Mouse (Mus musculus): Measurements from ENCODE around the gene Stk19. TPM values are rescaled to one million over a fixed set of nuclear protein-coding genes. Genes with fewer than 3 reads are reported as not detected.

The Stk19 gene
- polyA plus RNA-seq, 1 experiment from 2014 or later = 43.2 TPM

GRCm38 (mm10) chr17:34862416-34863081, 25.8 kb upstream of the Stk19 start, which contains the start of gene Cfb:
Gene Cfb, minus strand, starts transcription at chr17:34862518.
- WGBS = 74% methylated on average over 8 of the region's 8 CpGs
- Histone ChIP-seq H3K4me2 (ENCODE audit: low read length) (no peak within 1 kb of the TSS), H3K4me3 (ENCODE audit: low read depth, low read length) (no peak within 1 kb of the TSS), H3K27ac (ENCODE audit: low read length) (no peak within 1 kb of the TSS), H3K9me3 (replicated peaks; ENCODE audit: control insufficient read depth, low read length, poor library complexity, severe bottlenecking) (no peaks in the 10 kb centered on the region), H3K4me1 (ENCODE audit: control insufficient read depth, insufficient read depth, low read length) (no peaks in the 10 kb centered on the region), H3K36me3 (ENCODE audit: control insufficient read depth, insufficient read depth, low read length) (0 out of 2 replicates have a peak, but pooled peaks cover 2% of the 10 kb centered on the region), H3K9ac (ENCODE audit: low read depth, low read length) (no peak within 1 kb of the TSS), H3K27me3 (ENCODE audit: control insufficient read depth, insufficient read depth, low read depth, low read length) (no peaks in the 10 kb centered on the region)
- no peak for ATAC-seq

- 0 out of 2 replicates have a peak, but pooled peaks cover 2% of the 10 kb centered on the region for H3K36me3 ChIP-seq (ENCODE audit: control insufficient read depth, insufficient read depth, low read length)
- no peak overlapping the region for H3K4me2 ChIP-seq (ENCODE audit: low read length)
- WGBS = 76% methylated on average over 13 of the region's 13 CpGs
- H3K9ac ChIP-seq (ENCODE audit: low read depth, low read length) = no peak overlapping the region
- no peak overlapping the region for H3K27ac ChIP-seq (ENCODE audit: low read length)
- no peak for ATAC-seq
- H3K9me3 ChIP-seq (replicated peaks; ENCODE audit: control insufficient read depth, low read length, poor library complexity, severe bottlenecking) = no peaks in the 10 kb centered on the region
- no peaks in the 10 kb centered on the region for H3K27me3 ChIP-seq (ENCODE audit: control insufficient read depth, insufficient read depth, low read depth, low read length)
- H3K4me3 ChIP-seq (ENCODE audit: low read depth, low read length) = no peak overlapping the region
- H3K4me1 ChIP-seq (ENCODE audit: control insufficient read depth, insufficient read depth, low read length) = no peaks in the 10 kb centered on the region
Measured at GRCm38 (mm10) chr17:34861704-34862415, 25.1 kb upstream of the Stk19 start.

GRCm38 (mm10) chr17:34860514-34860913, 23.8 kb upstream of the Stk19 start:
- Histone ChIP-seq H3K27me3 (ENCODE audit: control insufficient read depth, insufficient read depth, low read depth, low read length) (no peaks in the 10 kb centered on the region), H3K4me2 (ENCODE audit: low read length) (no peak overlapping the region), H3K36me3 (ENCODE audit: control insufficient read depth, insufficient read depth, low read length) (peaks cover 8% of the 10 kb centered on the region), H3K4me1 (ENCODE audit: control insufficient read depth, insufficient read depth, low read length) (no peaks in the 10 kb centered on the region), H3K4me3 (ENCODE audit: low read depth, low read length) (no peak overlapping the region), H3K9me3 (replicated peaks; ENCODE audit: control insufficient read depth, low read length, poor library complexity, severe bottlenecking) (no peaks in the 10 kb centered on the region), H3K27ac (ENCODE audit: low read length) (no peak overlapping the region), H3K9ac (ENCODE audit: low read depth, low read length) (no peak overlapping the region)
- no peak for ATAC-seq
- 89% methylated on average over 9 of the region's 9 CpGs for WGBS

- 84% methylated on average over 4 of the region's 4 CpGs for WGBS
- no peak overlapping the region for H3K9ac ChIP-seq (ENCODE audit: low read depth, low read length)
- H3K36me3 ChIP-seq (ENCODE audit: control insufficient read depth, insufficient read depth, low read length) = peaks cover 12% of the 10 kb centered on the region
- no peaks in the 10 kb centered on the region for H3K4me1 ChIP-seq (ENCODE audit: control insufficient read depth, insufficient read depth, low read length)
- H3K4me3 ChIP-seq (ENCODE audit: low read depth, low read length) = no peak overlapping the region
- no peak overlapping the region for H3K4me2 ChIP-seq (ENCODE audit: low read length)
- H3K9me3 ChIP-seq (replicated peaks; ENCODE audit: control insufficient read depth, low read length, poor library complexity, severe bottlenecking) = no peaks in the 10 kb centered on the region
- ATAC-seq = no peak
- H3K27ac ChIP-seq (ENCODE audit: low read length) = no peak overlapping the region
- no peaks in the 10 kb centered on the region for H3K27me3 ChIP-seq (ENCODE audit: control insufficient read depth, insufficient read depth, low read depth, low read length)
Measured at GRCm38 (mm10) chr17:34858670-34859069, 21.9 kb upstream of the Stk19 start.

DNA sequence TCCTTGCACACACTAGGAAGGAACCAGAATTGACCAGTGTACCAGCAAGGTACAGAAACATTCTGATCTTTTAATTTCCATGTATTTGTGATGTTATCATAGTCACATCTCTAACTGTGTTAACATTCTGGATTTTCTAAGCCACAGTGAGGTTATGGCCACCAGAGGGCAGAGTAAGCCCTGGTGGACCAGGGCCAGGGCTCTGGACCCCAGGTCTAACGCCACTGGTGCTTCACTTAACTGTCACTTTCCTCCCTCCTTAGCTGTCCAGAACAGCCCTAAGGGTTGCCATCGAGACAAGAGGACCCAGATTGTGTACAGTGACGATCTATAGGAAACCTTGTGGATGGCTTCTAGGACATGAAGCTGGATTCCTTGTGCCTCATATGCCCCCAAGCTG, 19.1 kb upstream of the Stk19 start:
- Histone ChIP-seq H3K4me3 (ENCODE audit: low read depth, low read length) (no peak overlapping the region), H3K27me3 (ENCODE audit: control insufficient read depth, insufficient read depth, low read depth, low read length) (no peaks in the 10 kb centered on the region), H3K36me3 (ENCODE audit: control insufficient read depth, insufficient read depth, low read length) (peaks cover 20% of the 10 kb centered on the region), H3K27ac (ENCODE audit: low read length) (no peak overlapping the region), H3K9me3 (replicated peaks; ENCODE audit: control insufficient read depth, low read length, poor library complexity, severe bottlenecking) (no peaks in the 10 kb centered on the region), H3K9ac (ENCODE audit: low read depth, low read length) (no peak overlapping the region), H3K4me2 (ENCODE audit: low read length) (no peak overlapping the region), H3K4me1 (ENCODE audit: control insufficient read depth, insufficient read depth, low read length) (peaks cover 12% of the 10 kb centered on the region)
- 48% methylated on average over 3 of the region's 3 CpGs for WGBS
- no peak for ATAC-seq

- ATAC-seq = no peak
- H3K9me3 ChIP-seq (replicated peaks; ENCODE audit: control insufficient read depth, low read length, poor library complexity, severe bottlenecking) = no peaks in the 10 kb centered on the region
- no peak overlapping the region for H3K9ac ChIP-seq (ENCODE audit: low read depth, low read length)
- H3K36me3 ChIP-seq (ENCODE audit: control insufficient read depth, insufficient read depth, low read length) = peaks cover 20% of the 10 kb centered on the region
- no peak overlapping the region for H3K4me2 ChIP-seq (ENCODE audit: low read length)
- peaks cover 14% of the 10 kb centered on the region for H3K4me1 ChIP-seq (ENCODE audit: control insufficient read depth, insufficient read depth, low read length)
- no peaks in the 10 kb centered on the region for H3K27me3 ChIP-seq (ENCODE audit: control insufficient read depth, insufficient read depth, low read depth, low read length)
- H3K4me3 ChIP-seq (ENCODE audit: low read depth, low read length) = no peak overlapping the region
- WGBS = 84% methylated on average over 3 of the region's 3 CpGs
- no peak overlapping the region for H3K27ac ChIP-seq (ENCODE audit: low read length)
Measured at GRCm38 (mm10) chr17:34854761-34855160, 18.0 kb upstream of the Stk19 start.

GRCm38 (mm10) chr17:34853511-34853910, 16.8 kb upstream of the Stk19 start:
- Histone ChIP-seq H3K4me2 (ENCODE audit: low read length) (no peak overlapping the region), H3K27ac (ENCODE audit: low read length) (no peak overlapping the region), H3K9me3 (replicated peaks; ENCODE audit: control insufficient read depth, low read length, poor library complexity, severe bottlenecking) (no peaks in the 10 kb centered on the region), H3K4me1 (ENCODE audit: control insufficient read depth, insufficient read depth, low read length) (peaks cover 19% of the 10 kb centered on the region), H3K36me3 (ENCODE audit: control insufficient read depth, insufficient read depth, low read length) (peaks cover 20% of the 10 kb centered on the region), H3K9ac (ENCODE audit: low read depth, low read length) (no peak overlapping the region), H3K27me3 (ENCODE audit: control insufficient read depth, insufficient read depth, low read depth, low read length) (no peaks in the 10 kb centered on the region), H3K4me3 (ENCODE audit: low read depth, low read length) (no peak overlapping the region)
- no peak for ATAC-seq
- WGBS = 84% methylated on average over 8 of the region's 8 CpGs

GRCm38 (mm10) chr17:34850517-34851125, 13.9 kb upstream of the Stk19 start:
- H3K4me1 ChIP-seq (ENCODE audit: control insufficient read depth, insufficient read depth, low read length) = peaks cover 19% of the 10 kb centered on the region
- no peaks in the 10 kb centered on the region for H3K27me3 ChIP-seq (ENCODE audit: control insufficient read depth, insufficient read depth, low read depth, low read length)
- WGBS = under 1% methylated on average over 24 of the region's 25 CpGs
- no peaks in the 10 kb centered on the region for H3K9me3 ChIP-seq (replicated peaks; ENCODE audit: control insufficient read depth, low read length, poor library complexity, severe bottlenecking)
- H3K36me3 ChIP-seq (ENCODE audit: control insufficient read depth, insufficient read depth, low read length) = peaks cover 24% of the 10 kb centered on the region
- H3K4me2 ChIP-seq (ENCODE audit: low read length) = peak overlapping the region; percentile 86
- ATAC-seq = peak; percentile 71; the same call in 1 of the 2 replicates
- peak overlapping the region; percentile 73 for H3K27ac ChIP-seq (ENCODE audit: low read length)
- peak overlapping the region; percentile 84 for H3K4me3 ChIP-seq (ENCODE audit: low read depth, low read length)
- peak overlapping the region; percentile 86 for H3K9ac ChIP-seq (ENCODE audit: low read depth, low read length)
